Mouse (Mus musculus) forebrain, embryonic 15.5 days (tissue): ENCODE results near the gene Ero1lb. TPM values are rescaled to one million over a fixed set of nuclear protein-coding genes. Genes with fewer than 3 reads are reported as not detected.

Source experiments
- ATAC-seq: fragments of 200-750 bp; cut with Nextera tagmentation; replicated peaks from 2 replicates; pipeline ENCODE4 v1.8.0; 2017; ENCODE audit warnings: mild to moderate bottlenecking, moderate TSS enrichment, moderate library complexity
- H3K27ac ChIP-seq: fragments of 300-500 bp; sonication (generic); replicated peaks from 2 replicates; pipeline ENCODE4 v1.5.1; 2015; ENCODE audit warnings: mild to moderate bottlenecking, inconsistent platforms
- H3K27me3 ChIP-seq: fragments of 300-500 bp; sonication (generic); 2 replicates; pipeline ENCODE4 v1.6.1; 2015; ENCODE audit warnings: inconsistent platforms
- H3K36me3 ChIP-seq: fragments of 300-500 bp; sonication (generic); 2 replicates; pipeline ENCODE4 v1.6.1; 2015; ENCODE audit warnings: mild to moderate bottlenecking, inconsistent platforms
- H3K4me1 ChIP-seq: fragments of 300-500 bp; sonication (generic); 2 replicates; pipeline ENCODE4 v1.6.1; 2015; ENCODE audit warnings: inconsistent platforms
- H3K4me2 ChIP-seq: fragments of 300-500 bp; sonication (generic); replicated peaks from 2 replicates; pipeline ENCODE4 v1.6.1; 2015; ENCODE audit warnings: mild to moderate bottlenecking, inconsistent platforms
- H3K4me3 ChIP-seq: fragments of 300-500 bp; sonication (generic); 2 replicates; pipeline ENCODE4 v1.5.1; 2015; ENCODE audit warnings: mild to moderate bottlenecking, inconsistent platforms
- H3K9ac ChIP-seq: fragments of 300-500 bp; sonication (generic); replicated peaks from 2 replicates; pipeline ENCODE4 v1.6.1; 2015; ENCODE audit warnings: mild to moderate bottlenecking, inconsistent platforms
- H3K9me3 ChIP-seq: fragments of 300-500 bp; sonication (generic); 2 replicates; pipeline ENCODE4 v1.6.1; 2016; ENCODE audit warnings: inconsistent platforms
- WGBS: fragments of 180-500 bp; shearing (Covaris S2); methylation state at CpG from one replicate; pipeline ENCODE4 v1.1.7; 2015; ENCODE audit warnings: mixed read lengths; 5-methylcytosine and 5-hydroxymethylcytosine counted together
- polyA plus RNA-seq: library from polyadenylated mRNA; unstranded; fragments of >200 nt; fragmentation: Nextera tagmentation; extraction: Ambion mirVana; gene quantifications from 2 replicates; pipeline ENCODE4 v1.2.1, GENCODE M21; 2015

The Ero1lb gene
- polyA plus RNA-seq, 1 experiment from 2014 or later = 14.0 TPM

- ATAC-seq = no peak
- Histone ChIP-seq H3K4me3 (no peak overlapping the region), H3K4me2 (no peak overlapping the region), H3K36me3 (no peaks in the 10 kb centered on the region), H3K27ac (no peak overlapping the region), H3K4me1 (peaks cover 16% of the 10 kb centered on the region), H3K9ac (no peak overlapping the region), H3K9me3 (no peaks in the 10 kb centered on the region), H3K27me3 (peaks cover 12% of the 10 kb centered on the region; the same call in 1 of the 2 replicates)
- 81% methylated on average over 8 of the region's 8 CpGs for WGBS
Measured at GRCm38 (mm10) chr13:12543880-12544568, 21.6 kb upstream of the Ero1lb start.

- ATAC-seq = no peak
- Histone ChIP-seq H3K4me2 (no peak overlapping the region), H3K4me3 (no peak overlapping the region), H3K27me3 (0 out of 2 replicates have a peak, but pooled peaks cover 3% of the 10 kb centered on the region), H3K9ac (no peak overlapping the region), H3K4me1 (no peaks in the 10 kb centered on the region), H3K27ac (no peak overlapping the region), H3K36me3 (no peaks in the 10 kb centered on the region), H3K9me3 (no peaks in the 10 kb centered on the region)
- WGBS = 64% methylated on average over 4 of the region's 4 CpGs
Measured at GRCm38 (mm10) chr13:12554211-12554610, 11.5 kb upstream of the Ero1lb start.

DNA sequence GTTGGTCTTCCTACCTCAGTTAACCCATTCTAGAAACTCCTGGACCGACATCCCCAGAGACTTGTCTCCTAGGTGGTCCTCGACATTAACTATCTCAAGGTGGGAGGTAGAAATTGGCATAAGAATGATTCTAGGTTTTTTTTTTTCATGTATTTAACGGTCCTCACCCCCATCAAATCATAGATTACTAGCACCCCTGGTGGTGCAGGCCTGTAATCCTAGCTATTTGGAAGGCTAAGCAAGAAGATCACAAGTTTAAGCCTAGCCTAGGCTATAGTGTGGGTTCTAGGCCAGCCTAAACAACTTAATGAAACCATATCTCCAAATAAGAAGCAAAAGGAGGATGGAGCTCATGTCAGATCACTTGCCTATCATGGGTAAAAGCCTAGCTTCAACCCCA lies 6.6 kb upstream of the Ero1lb start:
- Histone ChIP-seq H3K36me3 (no peaks in the 10 kb centered on the region), H3K9me3 (no peaks in the 10 kb centered on the region), H3K4me1 (no peaks in the 10 kb centered on the region), H3K27me3 (0 out of 2 replicates have a peak, but pooled peaks cover 3% of the 10 kb centered on the region), H3K27ac (no peak overlapping the region), H3K4me2 (no peak overlapping the region), H3K9ac (no peak overlapping the region), H3K4me3 (no peak overlapping the region)
- ATAC-seq = no peak
- 50% methylated on average over 3 of the region's 3 CpGs for WGBS

GRCm38 (mm10) chr13:12559462-12560120 lies 6.1 kb upstream of the Ero1lb start:
- H3K27me3 ChIP-seq = no peaks in the 10 kb centered on the region
- no peak overlapping the region for H3K4me2 ChIP-seq
- H3K36me3 ChIP-seq = no peaks in the 10 kb centered on the region
- H3K9me3 ChIP-seq = no peaks in the 10 kb centered on the region
- H3K9ac ChIP-seq = no peak overlapping the region
- no peak overlapping the region for H3K4me3 ChIP-seq
- H3K4me1 ChIP-seq = no peaks in the 10 kb centered on the region
- H3K27ac ChIP-seq = no peak overlapping the region
- no peak for ATAC-seq
- 15% methylated on average over 6 of the region's 6 CpGs for WGBS

DNA sequence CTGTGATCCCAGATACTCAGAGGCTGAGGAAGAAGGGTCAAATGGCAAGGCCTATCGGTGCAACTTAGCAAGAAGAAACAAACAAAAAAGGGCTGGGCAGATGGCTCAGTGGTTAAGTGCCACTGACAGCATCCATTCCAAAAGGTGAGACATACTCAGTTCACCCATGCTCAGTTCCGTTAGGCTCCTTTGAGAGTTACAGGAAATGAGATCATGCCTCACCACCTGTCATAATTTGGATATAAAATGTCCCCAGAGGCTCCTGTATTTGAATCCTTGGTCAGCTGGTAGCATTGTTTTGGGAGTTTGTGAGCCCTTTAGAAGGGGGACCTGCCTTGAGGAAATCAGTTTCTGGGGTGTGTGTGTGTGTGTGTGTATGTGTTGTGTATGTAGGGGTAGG lies 3.9 kb upstream of the Ero1lb start:
- ATAC-seq = no peak
- Histone ChIP-seq H3K9me3 (no peaks in the 10 kb centered on the region), H3K36me3 (no peaks in the 10 kb centered on the region), H3K9ac (no peak overlapping the region), H3K4me2 (no peak overlapping the region), H3K27me3 (no peaks in the 10 kb centered on the region), H3K4me1 (peaks cover 10% of the 10 kb centered on the region), H3K27ac (no peak overlapping the region), H3K4me3 (no peak overlapping the region)
- WGBS = 74% methylated on average over 2 of the region's 2 CpGs

DNA sequence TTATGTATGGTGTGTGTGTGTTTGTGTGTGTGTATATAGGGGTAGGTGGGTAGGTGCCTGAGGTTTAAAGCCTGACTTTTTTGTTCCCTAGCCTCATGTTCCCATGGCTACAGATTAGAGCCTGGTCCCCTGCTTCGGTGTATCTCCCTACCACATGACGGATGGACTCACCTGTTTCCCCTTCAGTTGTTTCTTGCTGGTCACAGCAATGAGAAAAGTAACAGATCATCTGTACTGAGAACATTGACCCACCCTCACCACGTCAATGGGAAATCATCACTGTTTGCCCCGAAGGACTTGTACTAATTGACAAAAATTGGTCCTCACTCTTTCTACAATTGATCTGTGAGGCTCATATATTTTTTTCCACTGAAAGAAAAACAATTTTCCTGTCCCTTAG lies 3.4 kb upstream of the Ero1lb start:
- H3K9me3 ChIP-seq = no peaks in the 10 kb centered on the region
- no peak overlapping the region for H3K4me3 ChIP-seq
- 82% methylated on average over 4 of the region's 4 CpGs for WGBS
- no peaks in the 10 kb centered on the region for H3K27me3 ChIP-seq
- peaks cover 14% of the 10 kb centered on the region for H3K4me1 ChIP-seq
- no peak overlapping the region for H3K4me2 ChIP-seq
- H3K36me3 ChIP-seq = no peaks in the 10 kb centered on the region
- no peak overlapping the region for H3K9ac ChIP-seq
- H3K27ac ChIP-seq = no peak overlapping the region
- no peak for ATAC-seq

GRCm38 (mm10) chr13:12567936-12568335 lies 2.3 kb downstream of the Ero1lb start:
- ATAC-seq = no peak
- Histone ChIP-seq H3K36me3 (no peaks in the 10 kb centered on the region), H3K9ac (no peak overlapping the region), H3K4me1 (peaks cover 14% of the 10 kb centered on the region), H3K9me3 (no peaks in the 10 kb centered on the region), H3K4me2 (no peak overlapping the region), H3K27ac (no peak overlapping the region), H3K4me3 (no peak overlapping the region), H3K27me3 (no peaks in the 10 kb centered on the region)
- WGBS = 67% methylated on average over 1 of the region's 1 CpGs

DNA sequence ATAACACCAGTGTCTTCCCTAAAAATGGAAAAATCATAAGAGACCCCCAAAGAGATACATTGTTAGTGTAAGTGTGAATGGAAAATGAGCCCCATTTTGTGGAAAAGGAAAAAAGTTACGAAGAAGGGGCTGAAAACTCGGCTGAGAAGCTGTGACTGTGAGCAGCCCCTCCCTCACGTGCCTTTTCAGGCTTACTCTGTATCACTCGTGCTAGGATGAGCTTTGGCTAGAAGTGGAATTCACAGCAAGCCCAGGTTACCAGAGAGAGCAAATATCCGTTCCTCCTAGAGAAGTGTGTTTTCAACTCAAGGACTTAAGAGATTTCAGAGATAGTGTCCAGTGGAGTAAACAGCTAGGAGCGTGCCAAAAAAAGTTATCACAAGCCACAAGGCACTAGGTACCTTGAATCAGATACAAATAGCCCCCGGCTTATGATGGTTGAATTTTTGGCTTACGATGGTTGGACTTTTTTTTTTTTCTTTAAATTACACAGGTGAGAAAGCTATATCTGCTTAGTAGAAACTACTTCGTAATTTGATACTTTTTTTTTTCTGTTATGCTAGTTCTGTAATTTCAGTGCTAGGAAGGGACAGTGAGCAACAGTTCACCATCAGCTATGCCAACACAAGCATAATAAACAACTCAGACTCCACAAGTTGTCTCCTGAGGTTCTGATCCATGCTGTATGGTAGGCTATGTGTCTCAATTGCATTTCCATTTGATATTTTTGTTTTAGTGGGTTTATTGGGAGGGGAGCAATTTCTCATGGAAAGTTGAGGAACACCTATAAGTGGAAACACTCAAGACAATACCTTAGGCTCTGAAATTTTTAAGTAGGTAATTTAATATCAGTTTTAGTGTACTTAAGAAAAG lies 3.2 kb downstream of the Ero1lb start:
- no peaks in the 10 kb centered on the region for H3K27me3 ChIP-seq
- ATAC-seq = no peak
- no peak overlapping the region for H3K4me2 ChIP-seq
- H3K4me3 ChIP-seq = no peak overlapping the region
- peaks cover 14% of the 10 kb centered on the region for H3K4me1 ChIP-seq
- 73% methylated on average over 9 of the region's 9 CpGs for WGBS
- no peaks in the 10 kb centered on the region for H3K9me3 ChIP-seq
- no peak overlapping the region for H3K9ac ChIP-seq
- H3K36me3 ChIP-seq = no peaks in the 10 kb centered on the region
- H3K27ac ChIP-seq = no peak overlapping the region

- Histone ChIP-seq H3K9me3 (no peaks in the 10 kb centered on the region), H3K4me1 (peaks cover 14% of the 10 kb centered on the region), H3K27ac (no peak overlapping the region), H3K9ac (no peak overlapping the region), H3K4me2 (no peak overlapping the region), H3K4me3 (no peak overlapping the region), H3K36me3 (no peaks in the 10 kb centered on the region), H3K27me3 (no peaks in the 10 kb centered on the region)
- ATAC-seq = no peak
- 36% methylated on average over 7 of the region's 7 CpGs for WGBS
Measured at GRCm38 (mm10) chr13:12569741-12570140, 4.1 kb downstream of the Ero1lb start.

DNA sequence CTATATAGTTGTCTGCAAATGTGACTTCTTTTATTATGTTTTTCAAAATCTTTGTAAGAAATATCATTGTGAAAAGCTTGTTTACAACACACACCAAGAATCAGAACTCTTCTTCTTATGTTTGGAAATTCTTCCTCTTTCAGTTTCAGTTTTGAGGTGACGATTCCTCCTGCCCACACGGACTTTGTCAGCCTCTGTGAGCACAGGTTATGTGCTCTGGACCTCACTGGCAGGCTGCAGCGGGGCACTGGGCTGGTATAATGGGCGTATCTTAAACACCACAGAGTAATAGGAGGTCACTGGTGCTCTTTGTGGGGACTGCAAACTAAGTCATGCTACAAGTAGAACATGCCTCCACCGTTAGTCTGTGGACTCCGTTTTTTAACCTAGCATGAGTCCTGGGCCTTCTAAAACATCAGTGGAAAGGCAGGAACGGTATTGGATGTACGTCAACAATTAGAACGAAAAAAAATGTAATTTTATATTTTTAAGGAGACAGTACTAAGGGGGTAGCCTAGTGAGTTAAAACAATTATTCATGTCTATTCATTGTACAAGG lies 9.4 kb downstream of the Ero1lb start:
- H3K27me3 ChIP-seq = no peaks in the 10 kb centered on the region
- no peaks in the 10 kb centered on the region for H3K36me3 ChIP-seq
- WGBS = 92% methylated on average over 9 of the region's 9 CpGs
- H3K27ac ChIP-seq = no peak overlapping the region
- H3K9me3 ChIP-seq = no peaks in the 10 kb centered on the region
- no peak overlapping the region for H3K4me2 ChIP-seq
- no peak for ATAC-seq
- H3K4me1 ChIP-seq = no peaks in the 10 kb centered on the region
- H3K9ac ChIP-seq = no peak overlapping the region
- H3K4me3 ChIP-seq = no peak overlapping the region

- no peaks in the 10 kb centered on the region for H3K36me3 ChIP-seq
- no peak overlapping the region for H3K4me3 ChIP-seq
- H3K27ac ChIP-seq = no peak overlapping the region
- no peak for ATAC-seq
- no peak overlapping the region for H3K4me2 ChIP-seq
- no peak overlapping the region for H3K9ac ChIP-seq
- H3K9me3 ChIP-seq = no peaks in the 10 kb centered on the region
- H3K27me3 ChIP-seq = no peaks in the 10 kb centered on the region
- WGBS = 86% methylated on average over 5 of the region's 5 CpGs
- H3K4me1 ChIP-seq = no peaks in the 10 kb centered on the region
Measured at GRCm38 (mm10) chr13:12578145-12578544, 12.5 kb downstream of the Ero1lb start.

DNA sequence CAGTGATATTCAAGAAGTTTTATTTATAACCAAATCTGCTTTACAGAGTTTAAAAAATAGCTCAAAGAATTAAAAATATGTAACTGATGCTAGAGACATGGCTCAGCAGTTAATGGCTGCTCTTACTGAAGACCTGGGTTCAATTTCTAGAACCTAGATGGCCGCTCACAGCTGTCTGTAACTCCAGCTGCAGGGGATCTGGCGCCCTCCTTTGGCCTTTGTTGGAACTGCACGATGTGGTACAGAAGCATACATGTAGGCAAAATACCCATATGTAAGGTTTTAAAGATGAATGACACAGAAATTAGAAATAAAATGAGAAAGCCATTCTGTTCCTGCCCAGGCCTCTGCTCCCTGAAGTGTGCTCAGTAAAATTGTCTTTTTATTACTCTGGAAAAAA lies 23.3 kb downstream of the Ero1lb start:
- Histone ChIP-seq H3K4me3 (no peak overlapping the region), H3K9ac (no peak overlapping the region), H3K36me3 (no peaks in the 10 kb centered on the region), H3K27me3 (no peaks in the 10 kb centered on the region), H3K9me3 (no peaks in the 10 kb centered on the region), H3K4me2 (no peak overlapping the region), H3K4me1 (no peaks in the 10 kb centered on the region), H3K27ac (no peak overlapping the region)
- ATAC-seq = no peak
- WGBS = 8% methylated on average over 3 of the region's 3 CpGs
